Mouse (Mus musculus): ENCODE data around the gene Fkbp2. TPM values are rescaled to one million over a fixed set of nuclear protein-coding genes. Genes with fewer than 3 reads are reported as not detected.

The Fkbp2 gene
- total RNA-seq, 2 experiments from 2014 or later = 65.3 to 65.5 TPM

GRCm38 (mm10) chr19:6933102-6933435 lies 47.2 kb downstream of the Fkbp2 start:
- intact Hi-C loops (cut with DNase I) = no loop called here
- no peak for DNase-seq (ENCODE audit: extremely low spot score in 1 of 2, low spot score in 2 of 2)

- DNase-seq (ENCODE audit: extremely low spot score in 1 of 2, low spot score in 2 of 2) = no peak
- intact Hi-C loops (cut with DNase I) = no loop called here
These were observed 48.3 kb downstream of the Fkbp2 start for GRCm38 (mm10) chr19:6932018-6932417.

- no peak for DNase-seq (ENCODE audit: extremely low spot score in 1 of 2, low spot score in 2 of 2)
- intact Hi-C loops (cut with DNase I) = no loop called here
These were observed 49.3 kb downstream of the Fkbp2 start for GRCm38 (mm10) chr19:6931002-6931401.

- intact Hi-C loops (cut with DNase I) = loop anchor here (10.0 kb wide), 1 partner anchor 97 kb away; no protein-coding TSS in a partner anchor
- DNase-seq (ENCODE audit: extremely low spot score in 1 of 2, low spot score in 2 of 2) = no peak
These were observed 52.2 kb downstream of the Fkbp2 start for GRCm38 (mm10) chr19:6928080-6928479.

Other genes starting within 250 kb of the Fkbp2 start
- gene Rps6ka4, start 139.9 kb downstream of the Fkbp2 start, total RNA-seq (2021) = 10 to 100 TPM; 25.7 to 31.1 TPM
- gene Ccdc88b, start 122.3 kb downstream of the Fkbp2 start, total RNA-seq (2021) = 1 to 10 TPM; 1.3 TPM
- gene Trmt112, start 70.8 kb downstream of the Fkbp2 start, total RNA-seq (2021) = 10 to 100 TPM; 42.5 to 49.6 TPM
- 100 to 1,000 TPM; 280 to 318 TPM for gene Prdx5, start 70.4 kb downstream of the Fkbp2 start, total RNA-seq (2021)
- gene Esrra, start 58.7 kb downstream of the Fkbp2 start, total RNA-seq (2021) = 10 to 100 TPM; 41.4 to 43.5 TPM
- gene Catsperz, start 55.1 kb downstream of the Fkbp2 start, total RNA-seq (2021) = 10 to 100 TPM; 14.0 to 20.6 TPM
- 10 to 100 TPM; 36.6 to 38.1 TPM for gene Kcnk4, start 46.0 kb downstream of the Fkbp2 start, total RNA-seq (2021)
- gene Bad, start 38.6 kb downstream of the Fkbp2 start, total RNA-seq (2021) = 10 to 100 TPM; 40.4 to 42.8 TPM
- 10 to 100 TPM; 78.7 to 79.5 TPM for gene Gpr137, start 38.0 kb downstream of the Fkbp2 start, total RNA-seq (2021)
- 10 to 100 TPM; 97.2 to 98.4 TPM for gene Ppp1r14b, start 5.5 kb downstream of the Fkbp2 start, total RNA-seq (2021)
- 10 to 100 TPM; 11.2 to 11.6 TPM for gene Plcb3, start 4.0 kb downstream of the Fkbp2 start, total RNA-seq (2021)
- 10 to 100 TPM; 72.6 to 72.8 TPM for gene Vegfb, start 7.2 kb upstream of the Fkbp2 start, total RNA-seq (2021)
- gene Dnajc4, start 12.1 kb upstream of the Fkbp2 start, total RNA-seq (2021) = 10 to 100 TPM; 15.8 to 19.4 TPM
- 1 to 10 TPM; 9.2 to 9.5 TPM for gene Nudt22, start 15.6 kb upstream of the Fkbp2 start, total RNA-seq (2021)
- 10 to 100 TPM; 20.2 to 20.8 TPM for gene Trpt1, start 15.6 kb upstream of the Fkbp2 start, total RNA-seq (2021)
- gene Fermt3, start 39.0 kb upstream of the Fkbp2 start, total RNA-seq (2021) = 1 to 10 TPM; 3.7 to 5.5 TPM
- gene Stip1, start 59.5 kb upstream of the Fkbp2 start, total RNA-seq (2021) = 100 to 1,000 TPM; 136 TPM
- 1 to 10 TPM; 8.0 to 8.9 TPM for gene Macrod1, start 76.3 kb upstream of the Fkbp2 start, total RNA-seq (2021)
- 10 to 100 TPM; 23.0 to 26.0 TPM for gene Flrt1, start 125.2 kb upstream of the Fkbp2 start, total RNA-seq (2021)
- gene Otub1, start 225.8 kb upstream of the Fkbp2 start, total RNA-seq (2021) = 100 to 1,000 TPM; 222 to 235 TPM
- 100 to 1,000 TPM; 855 to 924 TPM for gene Cox8a, start 237.1 kb upstream of the Fkbp2 start, total RNA-seq (2021)